16 mouse cellular contexts compared by ENCODE assay signal in the genomic region with DNA sequence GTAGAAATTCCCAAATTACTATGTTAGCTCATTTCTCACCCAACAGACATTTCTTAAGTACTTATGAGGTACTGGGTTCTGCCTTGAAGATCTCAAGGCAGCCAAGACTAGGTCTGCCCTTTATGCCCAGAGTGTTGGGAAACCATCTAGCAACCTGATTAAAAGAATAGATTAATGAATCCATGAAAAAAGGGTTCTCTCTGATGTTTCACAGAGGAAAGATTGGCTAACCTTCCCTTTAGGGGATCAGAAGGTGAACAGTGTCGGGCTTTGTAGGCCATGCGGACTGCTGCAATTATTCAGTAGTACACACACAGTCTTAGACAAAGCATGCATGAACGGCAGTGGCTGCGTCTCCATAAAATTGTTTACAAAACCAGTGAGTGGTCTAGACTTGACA.
A peak's percentile ranks its signal among the peaks of the same experiment; 100 is the strongest.
DNase-seq lines count a peak whose midpoint lies in the region.
"Had no signal": no experiment of that assay in that cellular context is flagged by ENCODE, and none has a peak within 500 bp of the region (broad histone marks: within the 10 kb centered on the region; RNA-seq: fewer than 3 reads in every experiment).

No protein-coding gene starts in this region.

- DNase-seq in fat pad, adult 2 months (ENCODE audit: extremely low read depth, low read depth, low spot score): peak; percentile 84
- peak; percentile 80 for DNase-seq in gonadal fat pad, adult 2 months (ENCODE audit: low read depth)
- peak; percentile 8 for DNase-seq in naive thymus-derived CD4-positive, alpha-beta T cell, adult 2 months (ENCODE audit: low read depth)
- DNase-seq in right cerebral cortex, postnatal 14 days: no peak
- no peak for DNase-seq in thymus, postnatal 14 days
- no peak for DNase-seq in adrenal gland, adult (ENCODE audit: inconsistent age in 2 of 2, low spot score in 1 of 2)
- DNase-seq: adrenal gland, adult 2 months; adrenal gland, adult 8-10 months; adrenal gland, postnatal 10 days; adrenal gland, postnatal 14 days; adrenal gland, postnatal 25 days; adrenal gland, postnatal 36 days; B cell, adult 2 months; cerebellum, adult 11 months; cerebellum, adult 11-12 months; cerebellum, adult 18-20 months had no signal

Comparison
In these comparisons a context has a peak if more than half of its experiments do, and no peak if none do; other contexts are left out.
1. DNase-seq: peak in fat pad, adult 2 months (single experiment), gonadal fat pad, adult 2 months (single experiment) and naive thymus-derived CD4-positive, alpha-beta T cell, adult 2 months (single experiment); none in right cerebral cortex, postnatal 14 days (single experiment), thymus, postnatal 14 days (single experiment) and adrenal gland, adult (0 of 2).